Mouse (Mus musculus): ENCODE data around the gene Comp. TPM values are rescaled to one million over a fixed set of nuclear protein-coding genes. Genes with fewer than 3 reads are reported as not detected.

The Comp gene
- polyA plus RNA-seq, 1 experiment from 2014 or later: 1.1 TPM

GRCm38 (mm10) chr8:70360769-70361168, 12.6 kb upstream of the Comp start:
- H3K9me3 ChIP-seq (replicated peaks; ENCODE audit: control insufficient read depth, low read length): no peaks in the 10 kb centered on the region
- no peak for ATAC-seq (replicated peaks; ENCODE audit: insufficient number of reproducible peaks, low FRiP score, low TSS enrichment)
- H3K4me1 ChIP-seq (ENCODE audit: control insufficient read depth, insufficient read depth, low read length): no peaks in the 10 kb centered on the region
- no peak overlapping the region for H3K9ac ChIP-seq (ENCODE audit: low read depth, low read length)
- H3K4me2 ChIP-seq: no peak overlapping the region
- H3K36me3 ChIP-seq (ENCODE audit: control insufficient read depth, insufficient read depth, low read length): no peaks in the 10 kb centered on the region
- peaks cover 8% of the 10 kb centered on the region; the same call in 1 of the 2 replicates for H3K27me3 ChIP-seq (ENCODE audit: control insufficient read depth, insufficient read depth, low read length)
- H3K27ac ChIP-seq (ENCODE audit: low read depth, low read length): no peak overlapping the region
- 44% methylated on average over 4 of the region's 4 CpGs for whole genome bisulfite sequencing (ENCODE audit: insufficient replicate concordance)
- no peak overlapping the region for H3K4me3 ChIP-seq (ENCODE audit: low read depth, low read length)

GRCm38 (mm10) chr8:70361484-70362032, 11.8 kb upstream of the Comp start:
- Histone ChIP-seq H3K4me2 (no peak overlapping the region), H3K36me3 (ENCODE audit: control insufficient read depth, insufficient read depth, low read length) (no peaks in the 10 kb centered on the region), H3K4me1 (ENCODE audit: control insufficient read depth, insufficient read depth, low read length) (no peaks in the 10 kb centered on the region), H3K27me3 (ENCODE audit: control insufficient read depth, insufficient read depth, low read length) (peaks cover 9% of the 10 kb centered on the region; the same call in 1 of the 2 replicates), H3K4me3 (ENCODE audit: low read depth, low read length) (no peak overlapping the region), H3K27ac (ENCODE audit: low read depth, low read length) (no peak overlapping the region), H3K9me3 (replicated peaks; ENCODE audit: control insufficient read depth, low read length) (no peaks in the 10 kb centered on the region), H3K9ac (ENCODE audit: low read depth, low read length) (no peak overlapping the region)
- 66% methylated on average over 10 of the region's 10 CpGs for whole genome bisulfite sequencing (ENCODE audit: insufficient replicate concordance)
- ATAC-seq (replicated peaks; ENCODE audit: insufficient number of reproducible peaks, low FRiP score, low TSS enrichment): no peak

- Histone ChIP-seq H3K4me2 (no peak overlapping the region), H3K27ac (ENCODE audit: low read depth, low read length) (no peak overlapping the region), H3K27me3 (ENCODE audit: control insufficient read depth, insufficient read depth, low read length) (peaks cover 8% of the 10 kb centered on the region; the same call in 1 of the 2 replicates), H3K4me3 (ENCODE audit: low read depth, low read length) (no peak overlapping the region), H3K9ac (ENCODE audit: low read depth, low read length) (no peak overlapping the region), H3K36me3 (ENCODE audit: control insufficient read depth, insufficient read depth, low read length) (no peaks in the 10 kb centered on the region), H3K9me3 (replicated peaks; ENCODE audit: control insufficient read depth, low read length) (no peaks in the 10 kb centered on the region), H3K4me1 (ENCODE audit: control insufficient read depth, insufficient read depth, low read length) (no peaks in the 10 kb centered on the region)
- 43% methylated on average over 5 of the region's 5 CpGs for WGBS (ENCODE audit: insufficient replicate concordance)
- peak; percentile 33; the same call in 1 of the 2 replicates for ATAC-seq (replicated peaks; ENCODE audit: insufficient number of reproducible peaks, low FRiP score, low TSS enrichment)
Measured at GRCm38 (mm10) chr8:70364066-70364465, 9.3 kb upstream of the Comp start.

- Histone ChIP-seq H3K4me1 (ENCODE audit: control insufficient read depth, insufficient read depth, low read length) (no peaks in the 10 kb centered on the region), H3K9ac (ENCODE audit: low read depth, low read length) (no peak overlapping the region), H3K27ac (ENCODE audit: low read depth, low read length) (no peak overlapping the region), H3K27me3 (ENCODE audit: control insufficient read depth, insufficient read depth, low read length) (peaks cover 10% of the 10 kb centered on the region), H3K9me3 (replicated peaks; ENCODE audit: control insufficient read depth, low read length) (no peaks in the 10 kb centered on the region), H3K4me2 (no peak overlapping the region), H3K36me3 (ENCODE audit: control insufficient read depth, insufficient read depth, low read length) (no peaks in the 10 kb centered on the region), H3K4me3 (ENCODE audit: low read depth, low read length) (no peak overlapping the region)
- 72% methylated on average over 5 of the region's 5 CpGs for WGBS (ENCODE audit: insufficient replicate concordance)
- ATAC-seq (replicated peaks; ENCODE audit: insufficient number of reproducible peaks, low FRiP score, low TSS enrichment): no peak
Measured at GRCm38 (mm10) chr8:70366588-70366987, 6.8 kb upstream of the Comp start.

- H3K27me3 ChIP-seq (ENCODE audit: control insufficient read depth, insufficient read depth, low read length): peaks cover 44% of the 10 kb centered on the region
- H3K4me2 ChIP-seq: no peak overlapping the region
- H3K27ac ChIP-seq (ENCODE audit: low read depth, low read length): no peak overlapping the region
- H3K36me3 ChIP-seq (ENCODE audit: control insufficient read depth, insufficient read depth, low read length): no peaks in the 10 kb centered on the region
- no peaks in the 10 kb centered on the region for H3K9me3 ChIP-seq (replicated peaks; ENCODE audit: control insufficient read depth, low read length)
- no peak overlapping the region for H3K9ac ChIP-seq (ENCODE audit: low read depth, low read length)
- no peak overlapping the region for H3K4me3 ChIP-seq (ENCODE audit: low read depth, low read length)
- peaks cover 21% of the 10 kb centered on the region for H3K4me1 ChIP-seq (ENCODE audit: control insufficient read depth, insufficient read depth, low read length)
- ATAC-seq (replicated peaks; ENCODE audit: insufficient number of reproducible peaks, low FRiP score, low TSS enrichment): no peak
- WGBS (ENCODE audit: insufficient replicate concordance): 71% methylated on average over 7 of the region's 7 CpGs
Measured at GRCm38 (mm10) chr8:70370476-70370875, 2.9 kb upstream of the Comp start.

GRCm38 (mm10) chr8:70371951-70372350, 1.4 kb upstream of the Comp start:
- Histone ChIP-seq H3K4me1 (ENCODE audit: control insufficient read depth, insufficient read depth, low read length) (peaks cover 22% of the 10 kb centered on the region), H3K9me3 (replicated peaks; ENCODE audit: control insufficient read depth, low read length) (no peaks in the 10 kb centered on the region), H3K36me3 (ENCODE audit: control insufficient read depth, insufficient read depth, low read length) (no peaks in the 10 kb centered on the region), H3K27ac (ENCODE audit: low read depth, low read length) (peak overlapping the region; percentile 35; the same call in 1 of the 2 replicates), H3K4me2 (no peak overlapping the region), H3K27me3 (ENCODE audit: control insufficient read depth, insufficient read depth, low read length) (peaks cover 56% of the 10 kb centered on the region), H3K4me3 (ENCODE audit: low read depth, low read length) (no peak overlapping the region), H3K9ac (ENCODE audit: low read depth, low read length) (0 out of 2 replicates have a peak overlapping the region, but pooled peaks have one; percentile 28)
- ATAC-seq (replicated peaks; ENCODE audit: insufficient number of reproducible peaks, low FRiP score, low TSS enrichment): no peak
- WGBS (ENCODE audit: insufficient replicate concordance): 34% methylated on average over 6 of the region's 6 CpGs

GRCm38 (mm10) chr8:70374318-70374927, 1.1 kb downstream of the Comp start:
- H3K9ac ChIP-seq (ENCODE audit: low read depth, low read length): no peak overlapping the region
- peak overlapping the region; percentile 65 for H3K4me2 ChIP-seq
- H3K4me1 ChIP-seq (ENCODE audit: control insufficient read depth, insufficient read depth, low read length): peaks cover 22% of the 10 kb centered on the region
- H3K27ac ChIP-seq (ENCODE audit: low read depth, low read length): no peak overlapping the region
- 1% methylated on average over 41 of the region's 53 CpGs for WGBS (ENCODE audit: insufficient replicate concordance)
- no peaks in the 10 kb centered on the region for H3K9me3 ChIP-seq (replicated peaks; ENCODE audit: control insufficient read depth, low read length)
- H3K36me3 ChIP-seq (ENCODE audit: control insufficient read depth, insufficient read depth, low read length): no peaks in the 10 kb centered on the region
- peak; percentile 33 for ATAC-seq (replicated peaks; ENCODE audit: insufficient number of reproducible peaks, low FRiP score, low TSS enrichment)
- H3K27me3 ChIP-seq (ENCODE audit: control insufficient read depth, insufficient read depth, low read length): peaks cover 79% of the 10 kb centered on the region
- H3K4me3 ChIP-seq (ENCODE audit: low read depth, low read length): peak overlapping the region; percentile 26

- H3K4me1 ChIP-seq (ENCODE audit: control insufficient read depth, insufficient read depth, low read length): peaks cover 22% of the 10 kb centered on the region
- no peaks in the 10 kb centered on the region for H3K36me3 ChIP-seq (ENCODE audit: control insufficient read depth, insufficient read depth, low read length)
- WGBS (ENCODE audit: insufficient replicate concordance): 6% methylated on average over 35 of the region's 35 CpGs
- H3K4me3 ChIP-seq (ENCODE audit: low read depth, low read length): peak overlapping the region; percentile 26; the same call in 1 of the 2 replicates
- no peak overlapping the region for H3K27ac ChIP-seq (ENCODE audit: low read depth, low read length)
- no peak overlapping the region for H3K9ac ChIP-seq (ENCODE audit: low read depth, low read length)
- ATAC-seq (replicated peaks; ENCODE audit: insufficient number of reproducible peaks, low FRiP score, low TSS enrichment): 0 out of 2 replicates have a peak, but pooled peaks have one; percentile 5
- H3K27me3 ChIP-seq (ENCODE audit: control insufficient read depth, insufficient read depth, low read length): peaks cover 80% of the 10 kb centered on the region
- H3K9me3 ChIP-seq (replicated peaks; ENCODE audit: control insufficient read depth, low read length): no peaks in the 10 kb centered on the region
- peak overlapping the region; percentile 65; the same call in 1 of the 2 replicates for H3K4me2 ChIP-seq
Measured at GRCm38 (mm10) chr8:70375212-70375859, 2.0 kb downstream of the Comp start.

All from heart, embryonic 11.5 days (tissue).